Comparison of ENCODE assay signal across 8 mouse cellular contexts in the genomic region with DNA sequence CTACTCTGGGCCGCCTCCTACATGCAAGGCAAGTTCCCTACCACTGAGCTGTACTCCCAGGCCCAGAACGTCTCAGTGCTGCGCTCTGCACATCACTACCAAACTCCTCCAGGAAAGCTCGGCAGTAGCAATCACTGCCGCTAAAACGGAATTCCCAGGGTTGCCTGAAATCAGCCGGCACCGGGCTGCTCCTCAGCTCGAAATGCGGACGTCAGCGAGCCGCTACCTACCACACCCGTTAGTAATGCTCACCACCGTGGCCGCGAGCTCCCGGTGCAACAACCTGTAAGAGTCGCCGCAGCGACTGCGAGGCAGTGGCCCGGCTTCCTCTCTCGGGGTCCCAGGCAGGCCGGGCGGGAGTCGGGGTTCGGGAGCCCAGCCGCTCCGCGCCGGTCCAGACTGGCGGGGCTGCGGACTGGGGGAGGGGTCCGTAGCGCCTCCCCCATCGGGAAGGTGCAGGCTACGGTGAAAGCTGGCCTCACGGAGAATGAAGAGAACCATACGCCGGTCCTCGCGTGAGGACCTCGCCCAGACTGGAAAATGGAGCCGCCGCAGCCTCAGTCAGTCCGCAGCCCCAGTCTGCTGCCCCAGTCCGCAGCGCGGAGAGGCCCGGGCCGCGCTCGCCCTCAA. TPM values are rescaled to one million over a fixed set of nuclear protein-coding genes. Genes with fewer than 3 reads are reported as not detected.
DNase-seq lines count a peak whose midpoint lies in the region; ATAC-seq and TF ChIP-seq lines count a peak whose summit lies in the region.

No protein-coding gene starts in this region.

- peak overlapping the region; percentile 99 for H3K27ac ChIP-seq in intestine, embryonic 15.5 days
- H3K27ac ChIP-seq in limb, embryonic 14.5 days (replicated peaks; ENCODE audit: low read depth, low read length), result peak overlapping the region; percentile 97
- H3K27ac ChIP-seq in midbrain, embryonic 15.5 days, result peak overlapping the region; percentile 97

- peak overlapping the region; percentile 74 for H3K4me3 ChIP-seq in intestine, embryonic 15.5 days (replicated peaks)
- peak overlapping the region; percentile 91 for H3K4me3 ChIP-seq in limb, embryonic 14.5 days (replicated peaks; ENCODE audit: low read length)
- peak overlapping the region; percentile 99 for H3K4me3 ChIP-seq in midbrain, embryonic 15.5 days

- H3K36me3 ChIP-seq in intestine, embryonic 15.5 days, result no peaks in the 10 kb centered on the region
- no peaks in the 10 kb centered on the region for H3K36me3 ChIP-seq in limb, embryonic 14.5 days (ENCODE audit: control insufficient read depth, insufficient read depth, low read length)
- no peaks in the 10 kb centered on the region for H3K36me3 ChIP-seq in midbrain, embryonic 15.5 days (replicated peaks)

- H3K9me3 ChIP-seq in intestine, embryonic 15.5 days, result no peaks in the 10 kb centered on the region
- no peaks in the 10 kb centered on the region for H3K9me3 ChIP-seq in limb, embryonic 14.5 days (ENCODE audit: control insufficient read depth, low read length)
- no peaks in the 10 kb centered on the region for H3K9me3 ChIP-seq in midbrain, embryonic 15.5 days

- under 1% methylated on average over 54 of the region's 54 CpGs for WGBS in intestine, embryonic 15.5 days
- WGBS in limb, embryonic 14.5 days, result 3% methylated on average over 43 of the region's 54 CpGs
- under 1% methylated on average over 54 of the region's 54 CpGs for WGBS in midbrain, embryonic 15.5 days

- no peaks in the 10 kb centered on the region for H3K27me3 ChIP-seq in intestine, embryonic 15.5 days (replicated peaks)
- H3K27me3 ChIP-seq in limb, embryonic 14.5 days (ENCODE audit: control insufficient read depth, insufficient read depth, low read length), result no peaks in the 10 kb centered on the region
- no peaks in the 10 kb centered on the region for H3K27me3 ChIP-seq in midbrain, embryonic 15.5 days (replicated peaks)

- H3K9ac ChIP-seq in intestine, embryonic 15.5 days, result peak overlapping the region; percentile 95
- peak overlapping the region; percentile 89 for H3K9ac ChIP-seq in limb, embryonic 14.5 days (ENCODE audit: low read depth, low read length, severe bottlenecking)
- H3K9ac ChIP-seq in midbrain, embryonic 15.5 days, result peak overlapping the region; percentile 97

- H3K4me2 ChIP-seq in intestine, embryonic 15.5 days (replicated peaks), result peak overlapping the region; percentile 78
- peak overlapping the region; percentile 57 for H3K4me2 ChIP-seq in limb, embryonic 14.5 days (replicated peaks; ENCODE audit: low read depth, low read length, severe bottlenecking)
- H3K4me2 ChIP-seq in midbrain, embryonic 15.5 days, result peak overlapping the region; percentile 83

- H3K4me1 ChIP-seq in intestine, embryonic 15.5 days (replicated peaks), result 0 out of 2 replicates have a peak, but pooled peaks cover 4% of the 10 kb centered on the region
- peaks cover 15% of the 10 kb centered on the region for H3K4me1 ChIP-seq in limb, embryonic 14.5 days (ENCODE audit: control insufficient read depth, insufficient read depth, low read length)
- H3K4me1 ChIP-seq in midbrain, embryonic 15.5 days, result peaks cover 20% of the 10 kb centered on the region

- DNase-seq in cerebellum, adult 8-10 months, result peak; percentile 49
- DNase-seq in cerebellum, adult 11 months, result no peak
- DNase-seq in embryo, embryonic 11.5 days (ENCODE audit: low read depth, low spot score), result peak; percentile 43
- DNase-seq in gastrocnemius, postnatal 36 days, result peak; percentile 20 to 61
- DNase-seq in limb, embryonic 14.5 days (ENCODE audit: low spot score), result peak; percentile 59
- DNase-seq in spleen, postnatal 36 days (ENCODE audit: low spot score in 2 of 2), result peak; percentile 65 to 67

- peak; percentile 88 for ATAC-seq in intestine, embryonic 15.5 days
- ATAC-seq in limb, embryonic 14.5 days (ENCODE audit: low FRiP score, low read depth), result peak; percentile 71
- ATAC-seq in midbrain, embryonic 15.5 days (replicated peaks), result peak; percentile 86

- TF ChIP-seq POLR2A in limb, embryonic 14.5 days (IDR thresholded peaks at IDR 0.05; ENCODE audit: borderline replicate concordance, extremely low read depth, insufficient read depth, insufficient read length), result no peak

- intact Hi-C loops in gastrocnemius, postnatal 36 days (cut with DNase I), result loop anchor here (5.0 kb wide), 1 partner anchor 75 kb away; the partner anchor contains the start of gene Lyrm7

RNA-seq across cellular contexts. Expression of gene Cdc42se2, which starts 0.5 kb away (rescaled TPM):
- total RNA-seq in gastrocnemius, postnatal 36 days (2021), result 10 to 100 TPM; 13.8 to 16.3 TPM
- 70.6 and 72.5 TPM in 2 replicates for polyA plus RNA-seq in intestine, embryonic 15.5 days (2015; fragmentation: Nextera tagmentation; extraction: Ambion mirVana)
- polyA plus RNA-seq in limb, embryonic 14.5 days (2012; rRNA removed), result 51.7 and 65.4 TPM in 2 replicates
- 77.7 and 82.5 TPM in 2 replicates for polyA plus RNA-seq in limb, embryonic 14.5 days (2014; fragmentation: Nextera tagmentation; extraction: Ambion mirVana)
- 157 and 159 TPM in 2 replicates for polyA plus RNA-seq in midbrain, embryonic 15.5 days (2015; fragmentation: Nextera tagmentation; extraction: Ambion mirVana)
